Mouse (Mus musculus): Measurements from ENCODE around the gene Mxra7.

Mxra7 gene

DNA sequence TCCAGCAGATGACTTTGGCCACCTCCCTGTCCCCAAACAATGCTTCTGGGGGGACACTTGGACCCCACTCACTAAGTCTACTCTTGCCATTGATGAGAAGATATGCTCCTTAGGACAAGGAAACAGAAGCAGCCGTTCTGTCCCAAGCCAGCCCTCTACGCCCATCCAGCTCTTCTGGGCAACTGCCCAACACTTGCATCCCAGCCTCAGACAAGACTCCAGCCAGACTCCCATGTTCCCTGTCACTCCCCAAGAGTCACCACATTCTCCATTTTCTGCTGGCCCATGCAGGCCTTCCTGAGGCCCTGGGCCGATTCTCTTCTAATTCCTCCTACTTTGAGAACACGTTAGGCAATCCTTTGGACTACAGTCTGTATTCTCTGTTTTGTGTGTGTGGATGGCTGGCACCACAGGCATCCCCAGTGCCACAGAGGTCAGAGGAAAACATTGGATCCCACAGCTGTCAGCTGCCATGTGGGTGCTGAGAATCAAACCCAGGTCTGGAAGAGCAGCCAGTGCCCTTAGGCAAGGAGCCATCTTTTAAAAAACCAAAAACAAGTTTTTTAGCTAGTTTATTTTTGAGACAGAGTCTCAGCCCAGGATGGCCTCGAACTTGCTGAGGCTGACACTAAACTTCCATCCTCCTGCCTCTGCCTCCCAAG is 7.8 kb downstream of the Mxra7 start:
- DNase-seq (ENCODE audit: low spot score in 2 of 2), result no peak

DNA sequence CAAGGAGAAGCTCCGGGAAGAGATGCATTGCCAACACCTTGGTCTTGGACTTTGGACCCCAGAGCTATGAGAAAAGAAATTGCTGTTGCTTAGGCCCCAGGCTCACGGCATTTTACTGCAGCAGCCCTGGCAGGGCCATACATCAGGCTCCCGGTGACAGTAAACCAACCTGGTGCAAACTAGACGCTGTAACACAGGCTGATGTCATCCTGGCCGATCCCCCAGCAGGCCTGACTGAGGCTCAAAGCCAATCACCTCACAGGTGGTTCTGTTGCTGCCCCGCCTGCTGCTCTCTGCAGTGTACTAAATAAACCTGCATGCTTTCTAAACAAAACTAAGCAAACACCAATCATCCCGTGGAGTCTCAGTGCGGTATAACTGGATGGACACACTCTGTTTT is 9.1 kb downstream of the Mxra7 start:
- DNase-seq (ENCODE audit: low spot score in 2 of 2), result no peak

DNA sequence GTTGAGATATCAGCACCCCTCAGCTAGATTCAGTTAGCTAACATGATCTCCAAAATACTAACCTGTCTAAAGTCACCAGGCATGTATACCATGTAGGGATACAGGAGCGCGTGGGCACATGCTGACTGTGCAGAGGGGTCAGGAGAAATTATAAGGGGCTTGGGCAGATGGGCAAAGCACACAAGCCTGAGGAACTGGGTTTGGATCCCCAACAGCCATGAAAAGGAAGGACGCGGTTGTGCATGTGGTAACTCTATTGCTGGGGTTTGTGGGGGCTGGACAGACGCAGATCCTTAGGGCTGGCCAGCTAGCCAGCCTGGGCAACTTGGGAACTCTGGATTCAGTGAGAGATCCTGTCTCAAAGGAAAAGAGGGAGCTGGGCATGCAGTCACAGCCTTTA is 10.3 kb downstream of the Mxra7 start:
- DNase-seq (ENCODE audit: low spot score in 2 of 2), result no peak

DNA sequence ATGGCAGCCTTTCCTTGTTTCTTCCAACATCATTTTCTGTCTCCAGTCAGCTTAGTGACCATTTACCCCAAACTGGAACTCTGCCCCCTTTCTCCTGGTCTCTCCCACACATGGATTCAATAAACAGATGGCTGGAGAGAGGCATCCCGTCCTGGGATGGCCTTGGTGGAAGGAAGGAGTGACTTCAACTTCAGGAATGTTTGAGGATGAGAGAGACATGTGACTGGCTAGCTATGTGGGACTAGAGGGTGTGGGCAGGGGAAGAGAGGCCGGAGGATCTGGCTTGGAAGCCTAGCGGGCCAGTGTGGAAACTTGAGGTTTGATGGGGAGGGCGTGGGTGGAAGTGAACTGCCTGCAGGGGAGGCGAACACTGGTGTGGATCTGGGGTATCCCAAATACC is 11.1 kb downstream of the Mxra7 start:
- no peak for DNase-seq (ENCODE audit: low spot score in 2 of 2)

DNA sequence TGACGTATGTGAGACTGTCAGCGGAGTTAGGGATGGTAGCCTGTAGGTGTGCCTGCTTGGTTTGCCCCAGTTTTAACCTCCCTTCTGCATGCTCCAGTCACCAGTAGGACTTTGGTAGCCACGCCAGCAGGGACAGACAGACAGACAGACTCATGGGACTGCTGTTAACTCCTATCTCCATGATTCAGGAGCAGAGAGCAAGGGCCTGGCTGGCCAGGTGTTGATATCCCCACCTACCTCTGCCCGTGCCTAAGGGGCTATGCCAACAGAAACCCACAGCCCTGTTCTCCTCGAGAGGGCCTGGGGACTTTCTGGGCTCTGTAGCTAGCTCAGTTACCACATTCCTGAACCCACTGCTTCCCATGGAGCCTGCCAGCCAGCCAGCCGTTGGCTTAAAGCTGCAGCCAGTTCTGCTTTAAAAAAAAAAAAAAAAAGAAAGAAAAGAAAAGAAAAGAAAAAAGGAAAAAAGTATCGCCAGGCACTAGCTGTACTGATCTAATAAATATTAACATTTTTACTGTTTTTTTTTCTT is 12.9 kb downstream of the Mxra7 start:
- no peak for DNase-seq (ENCODE audit: low spot score in 2 of 2)

DNA sequence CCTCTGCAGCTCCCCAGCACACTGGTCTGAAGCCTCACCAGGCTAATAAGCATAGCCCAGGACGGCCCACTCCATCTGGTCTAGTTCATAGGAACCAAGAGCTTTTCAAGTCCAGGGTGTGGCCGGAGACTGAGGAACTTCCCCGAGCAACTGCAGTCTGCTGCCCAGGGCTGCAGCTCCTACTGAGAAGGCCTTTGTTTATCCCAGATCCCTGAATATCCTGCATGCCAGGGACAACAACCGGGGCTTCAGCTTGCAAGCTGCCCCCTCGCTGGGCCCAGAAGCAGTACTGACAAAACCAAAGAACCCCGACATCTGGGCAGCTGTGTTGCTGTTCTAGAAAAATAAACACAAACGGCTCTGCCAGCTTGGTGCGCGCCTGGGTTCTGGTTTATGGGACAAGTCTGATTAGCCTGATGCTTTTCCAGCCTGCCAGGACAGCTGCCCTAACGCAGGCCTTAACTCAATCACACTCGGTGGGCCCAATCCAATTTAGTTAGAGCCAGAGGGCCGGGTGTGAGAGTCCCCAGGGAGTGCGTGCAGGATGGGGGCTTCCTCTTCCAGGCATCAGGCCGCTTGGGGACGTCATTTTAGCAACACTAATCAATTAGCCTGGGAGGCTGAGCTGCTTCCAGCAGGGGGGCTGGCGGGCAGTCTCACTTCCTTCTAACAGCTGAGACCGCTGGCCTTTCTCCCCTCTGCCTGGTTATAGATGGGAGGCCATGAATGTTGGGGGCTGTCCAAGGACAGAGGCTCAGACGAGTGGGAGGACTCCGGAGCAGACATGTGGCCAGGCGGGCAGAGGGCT is 13.6 kb downstream of the Mxra7 start:
- peak; percentile 38 to 80 for DNase-seq (ENCODE audit: low spot score in 2 of 2)

DNA sequence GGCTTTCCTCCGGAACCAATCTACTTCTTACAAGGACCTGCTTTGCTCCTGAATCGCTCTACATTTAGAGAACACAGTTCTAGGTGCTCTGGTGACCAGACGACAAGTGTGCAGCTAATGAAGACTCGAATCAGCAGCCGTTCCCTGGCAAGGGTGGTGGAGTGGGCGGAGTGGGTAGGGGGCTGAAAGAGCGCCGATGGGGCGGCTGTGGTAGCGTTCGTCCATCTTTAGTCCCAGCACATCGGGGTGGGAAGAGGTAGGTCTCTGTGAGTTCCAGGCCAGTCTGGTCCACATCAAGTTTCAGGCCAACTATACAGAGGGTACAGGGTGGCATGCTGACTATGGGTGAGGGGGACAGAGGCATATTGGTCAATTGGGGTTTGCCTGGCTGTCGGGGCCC is 14.2 kb downstream of the Mxra7 start:
- no peak for DNase-seq (ENCODE audit: low spot score in 2 of 2)

DNA sequence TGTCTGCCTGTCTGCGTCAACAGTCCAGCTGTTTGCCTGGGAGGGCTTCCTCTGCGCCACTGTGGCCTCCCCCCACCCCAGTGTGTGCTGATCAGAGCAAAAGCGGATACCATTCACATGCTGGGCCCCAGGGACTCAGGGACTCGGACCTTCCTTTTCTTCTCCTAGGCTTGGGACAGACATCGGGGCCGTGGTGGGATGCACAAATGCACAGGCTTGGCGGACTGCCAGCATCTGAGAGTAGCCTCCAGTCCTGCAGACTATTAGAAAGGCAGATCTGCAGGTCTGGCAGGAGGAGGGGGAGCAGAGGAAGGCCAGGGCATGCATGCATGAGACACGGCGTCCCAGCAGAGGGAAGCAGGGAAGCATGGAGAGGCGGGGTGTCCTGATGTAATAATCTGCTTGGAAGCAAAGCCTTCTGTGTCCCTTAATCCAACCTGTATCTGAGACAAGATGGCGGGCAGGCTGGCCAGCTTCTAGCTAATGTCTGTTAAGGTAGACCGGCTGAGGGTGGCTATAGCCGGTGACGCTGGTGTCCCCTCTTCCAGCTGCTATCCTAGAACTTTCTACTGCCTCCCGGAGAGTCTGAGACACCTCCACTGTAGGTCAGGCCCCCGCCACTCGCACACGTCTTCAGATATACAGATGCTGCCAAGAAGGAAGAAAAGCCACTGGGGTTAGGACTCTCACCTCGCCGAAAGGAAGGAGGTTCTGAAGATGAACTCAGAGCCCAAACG is 14.9 kb downstream of the Mxra7 start:
- peak in 1 of 2 experiments; percentile 72 for DNase-seq (ENCODE audit: low spot score in 2 of 2)

DNA sequence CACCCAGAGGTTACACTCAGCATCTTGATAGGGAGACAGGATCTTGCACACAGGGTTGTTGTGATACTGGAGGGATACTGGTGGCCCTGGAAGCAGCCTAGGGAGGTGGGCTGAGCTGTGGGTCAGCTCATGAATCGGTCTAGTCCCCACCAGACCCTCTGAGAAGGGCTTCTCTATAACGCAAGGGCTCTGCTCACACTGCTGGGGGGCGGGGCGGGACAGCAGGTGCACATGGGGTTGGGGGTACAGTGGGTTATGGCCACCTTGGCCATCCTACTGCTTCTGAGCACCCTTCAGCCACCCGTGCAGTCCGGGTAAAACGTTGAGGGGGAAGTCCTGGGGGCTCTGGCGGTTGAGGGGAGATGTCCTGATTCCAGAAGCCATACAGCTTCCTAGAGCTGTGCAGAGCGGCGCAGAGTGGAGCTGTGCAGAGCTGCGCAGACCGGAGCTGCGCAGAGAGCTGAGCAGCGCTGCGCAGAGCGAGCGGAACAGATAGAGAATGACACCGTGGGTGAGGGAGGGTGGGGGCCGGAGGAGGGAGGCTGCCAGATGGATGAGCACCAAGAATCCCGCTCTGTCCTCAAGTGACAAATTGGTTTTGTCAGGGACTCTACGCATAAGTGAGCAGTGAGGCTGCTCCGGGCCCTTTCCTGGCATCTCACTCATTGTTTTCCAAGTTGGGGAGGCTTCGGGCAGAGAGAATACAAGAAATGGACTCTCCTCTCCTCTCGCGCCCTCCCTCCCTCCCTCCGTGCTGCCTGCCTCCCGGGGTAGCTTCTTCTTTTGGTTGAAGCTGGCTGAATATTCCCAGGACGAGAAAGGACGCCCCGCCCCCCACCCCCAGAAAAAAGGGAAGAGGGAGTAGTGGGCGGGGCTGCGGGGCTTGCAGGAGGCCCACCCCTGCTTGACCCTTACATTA is 16.6 kb downstream of the Mxra7 start:
- DNase-seq (ENCODE audit: low spot score in 2 of 2), result peak; percentile 49 to 85

DNA sequence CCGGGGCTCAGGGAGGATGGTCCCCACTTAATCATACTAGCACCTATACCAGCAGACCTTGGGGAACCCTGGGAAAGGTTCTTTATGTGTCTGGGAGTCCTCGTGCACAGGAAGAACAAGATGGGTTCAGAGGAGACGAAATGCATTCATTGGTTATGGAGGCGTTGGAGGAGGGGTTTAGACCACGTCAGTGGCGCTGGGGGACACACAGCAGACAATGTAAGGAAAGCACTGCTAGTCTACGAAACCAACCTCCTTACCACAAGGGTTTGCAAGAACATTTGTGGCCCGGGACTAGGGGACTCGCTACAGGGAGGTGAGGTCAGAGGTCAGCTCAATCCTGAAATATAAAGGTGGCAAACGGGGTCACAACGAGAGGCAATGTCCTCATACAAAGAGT is 17.3 kb downstream of the Mxra7 start:
- DNase-seq (ENCODE audit: low spot score in 2 of 2), result peak in 1 of 2 experiments; percentile 17

DNA sequence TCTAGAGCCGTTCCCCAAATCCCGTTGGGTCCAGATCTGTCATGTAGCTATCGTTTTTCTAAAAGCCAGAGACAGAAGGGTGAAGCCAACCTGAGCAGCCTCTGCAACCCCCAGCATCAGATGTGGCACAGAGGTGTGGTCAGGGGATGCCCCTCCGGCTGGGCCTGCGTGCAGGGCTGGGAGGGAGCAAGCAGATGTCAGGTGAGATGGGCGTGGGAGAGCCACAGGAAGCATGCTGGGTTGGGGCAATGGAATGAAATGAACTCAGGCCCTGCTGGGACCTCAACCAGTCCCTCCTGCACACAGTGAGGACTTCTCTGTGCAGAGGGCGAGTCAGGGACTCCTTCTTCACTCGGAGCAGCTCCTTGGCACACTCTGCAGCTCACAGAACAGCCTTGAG is 18.3 kb downstream of the Mxra7 start:
- DNase-seq (ENCODE audit: low spot score in 2 of 2), result no peak

DNA sequence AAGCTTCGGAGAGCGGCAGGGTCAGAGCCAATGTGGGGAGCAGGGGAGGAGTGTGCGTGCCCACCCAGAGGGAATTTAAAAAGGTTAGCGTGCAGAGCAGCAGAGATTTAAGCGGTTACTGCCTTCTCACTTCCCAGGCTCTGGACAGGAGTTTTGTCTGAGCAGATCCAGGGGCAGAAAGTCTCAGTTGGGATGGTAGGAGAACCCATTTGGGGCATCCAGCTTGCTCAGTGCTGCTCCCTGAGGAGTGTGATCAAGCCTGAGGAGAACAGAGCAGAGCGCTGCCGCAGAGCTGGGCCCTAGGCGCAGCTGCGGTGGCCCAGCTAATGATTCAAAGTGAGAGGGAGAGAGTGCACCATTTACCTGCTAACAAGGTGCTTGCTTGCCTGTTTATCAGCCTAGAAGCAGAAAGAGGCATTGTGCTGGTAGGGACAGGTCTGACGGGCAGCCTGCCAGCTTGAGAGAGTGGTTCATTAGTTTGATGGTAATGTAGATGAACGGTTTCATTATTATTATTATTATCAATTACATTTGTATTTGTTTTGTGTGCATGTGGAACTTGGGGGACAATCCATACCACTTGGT is 18.9 kb downstream of the Mxra7 start:
- DNase-seq (ENCODE audit: low spot score in 2 of 2), result no peak

DNA sequence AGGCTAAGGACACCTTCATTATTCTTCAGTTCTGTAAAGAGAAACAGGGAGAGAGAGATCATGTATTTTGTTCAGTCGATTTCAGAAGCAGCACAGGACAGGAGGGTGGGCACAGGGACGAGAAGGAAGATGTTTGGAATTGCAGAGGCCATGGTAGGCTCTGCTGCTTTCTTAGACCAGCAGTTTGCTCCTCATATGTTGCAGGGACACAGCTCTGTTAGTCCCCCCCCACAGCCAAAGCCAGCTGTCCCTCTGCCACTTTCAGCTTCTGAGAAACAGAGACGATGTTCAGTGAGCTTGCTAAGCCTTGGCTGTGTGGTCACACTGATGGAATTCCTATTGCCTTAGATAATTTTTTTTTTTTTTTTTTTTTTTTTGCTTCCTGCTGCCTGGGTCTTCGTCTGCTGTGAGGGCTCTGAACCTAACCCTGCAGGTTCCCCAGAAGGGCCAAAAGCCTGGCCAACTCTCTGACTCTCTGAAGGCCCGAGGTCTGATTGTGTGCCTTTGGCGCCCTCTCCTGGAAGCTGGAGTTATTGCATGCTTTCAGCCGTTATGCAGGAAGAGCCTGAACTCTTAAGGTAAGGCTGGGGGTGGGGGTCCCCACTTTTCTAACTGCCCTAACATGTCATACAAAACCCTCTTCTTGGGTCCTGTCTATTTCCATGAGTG is 19.8 kb downstream of the Mxra7 start:
- peak; percentile 84 to 91 for DNase-seq (ENCODE audit: low spot score in 2 of 2)

DNA sequence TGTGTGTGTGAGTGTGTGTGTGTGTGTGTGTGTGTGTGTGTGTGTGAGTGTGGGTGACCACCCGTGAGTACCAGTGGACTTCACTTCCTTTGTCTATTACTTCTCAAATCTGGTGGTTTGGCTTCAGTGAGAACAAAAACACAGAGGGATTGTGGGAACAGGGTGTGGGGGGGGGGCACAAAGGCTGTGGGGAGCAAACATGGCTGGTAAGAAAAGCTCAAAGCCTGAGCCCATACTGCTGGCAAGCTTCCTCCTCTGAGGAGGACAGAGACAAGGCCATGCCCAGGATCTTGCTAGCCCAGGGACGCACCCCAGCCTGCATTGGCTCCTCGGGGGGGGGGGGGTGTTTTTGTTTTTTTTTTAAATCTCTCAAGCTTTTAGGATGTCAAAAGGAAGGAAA is 20.3 kb downstream of the Mxra7 start:
- no peak for DNase-seq (ENCODE audit: low spot score in 2 of 2)

DNA sequence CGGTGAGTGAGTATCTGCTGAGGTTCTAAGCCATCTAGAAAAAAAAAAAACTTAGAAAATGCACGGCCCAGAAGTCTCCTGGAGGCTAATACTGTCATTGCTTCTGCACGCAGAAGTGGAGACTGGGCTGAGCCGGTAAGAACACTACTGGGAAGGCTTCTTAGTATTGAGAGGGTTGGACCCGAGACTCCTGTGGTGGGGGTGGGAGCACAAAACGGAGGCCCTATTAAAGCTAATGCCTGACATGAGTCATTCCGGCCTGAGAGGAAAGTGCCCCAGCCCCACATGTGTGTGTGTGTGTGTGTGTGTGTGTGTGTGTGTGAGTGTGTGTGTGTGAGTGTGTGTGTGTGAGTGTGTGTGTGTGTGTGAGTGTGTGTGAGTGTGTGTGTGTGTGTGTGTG is 20.7 kb downstream of the Mxra7 start:
- no peak for DNase-seq (ENCODE audit: low spot score in 2 of 2)

DNA sequence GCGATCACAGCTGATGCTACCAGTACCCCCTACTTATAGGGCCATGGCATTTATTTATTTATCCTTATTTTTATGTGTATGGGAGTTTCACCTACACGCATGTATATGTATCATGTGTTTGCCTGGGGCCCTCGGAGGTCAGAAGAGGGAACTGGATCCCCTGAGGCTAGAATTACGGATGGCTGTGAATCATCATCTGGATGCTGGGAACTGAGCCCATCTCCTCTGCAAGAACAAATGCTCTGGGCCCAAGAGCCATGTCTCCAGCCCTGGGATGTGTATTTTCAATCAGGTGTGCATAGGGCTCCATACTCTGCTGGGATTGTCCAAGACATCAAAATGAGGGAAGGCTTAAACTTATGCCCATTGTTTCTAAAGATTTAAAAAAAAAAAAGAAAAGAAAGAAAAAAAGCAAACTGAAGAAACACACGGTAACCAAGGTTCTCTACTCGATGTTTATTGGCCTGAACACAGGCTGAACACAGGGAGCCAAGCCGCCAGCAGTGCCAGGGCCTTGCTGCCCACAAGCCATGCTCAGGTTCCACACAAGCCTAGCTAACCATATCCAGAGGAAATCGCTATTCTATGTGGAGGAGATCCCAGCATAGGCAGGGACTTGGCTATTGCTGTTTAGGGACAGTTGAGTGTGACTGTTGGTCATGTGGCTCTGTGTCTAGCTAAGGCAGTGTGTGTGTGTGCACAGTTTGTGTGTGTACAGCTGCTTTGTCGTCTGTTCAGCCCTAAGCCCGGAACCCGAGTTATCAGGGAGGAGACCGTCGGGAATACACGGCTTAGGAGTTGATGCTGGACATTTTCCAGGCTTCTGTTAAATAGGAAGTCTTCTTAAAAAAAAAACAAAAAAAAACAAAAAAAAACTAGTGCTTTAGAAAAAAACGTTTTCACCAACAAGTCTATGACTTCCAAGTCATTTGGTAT is 21.4 kb downstream of the Mxra7 start:
- no peak for DNase-seq (ENCODE audit: low spot score in 2 of 2)

DNA sequence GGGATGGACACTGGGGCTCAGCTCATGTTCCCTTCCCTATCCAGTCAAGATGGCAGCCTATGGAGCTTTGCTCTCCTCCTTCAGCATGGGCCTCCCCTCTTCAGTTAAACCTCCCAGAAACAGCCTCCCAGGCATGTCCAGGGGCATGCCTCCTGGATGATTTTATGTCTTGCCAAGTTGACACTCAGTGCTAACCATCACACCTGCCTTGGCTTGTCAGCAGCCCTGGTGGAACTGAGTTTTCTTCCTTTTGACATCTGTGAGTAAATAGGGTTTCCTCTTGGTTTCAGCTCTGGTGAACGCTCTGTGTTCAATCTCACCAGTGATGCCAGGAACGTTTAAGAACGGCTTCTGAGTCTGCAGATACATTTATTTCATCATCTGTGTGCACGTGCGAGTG is 25.1 kb downstream of the Mxra7 start:
- no peak for DNase-seq (ENCODE audit: low spot score in 2 of 2)

DNA sequence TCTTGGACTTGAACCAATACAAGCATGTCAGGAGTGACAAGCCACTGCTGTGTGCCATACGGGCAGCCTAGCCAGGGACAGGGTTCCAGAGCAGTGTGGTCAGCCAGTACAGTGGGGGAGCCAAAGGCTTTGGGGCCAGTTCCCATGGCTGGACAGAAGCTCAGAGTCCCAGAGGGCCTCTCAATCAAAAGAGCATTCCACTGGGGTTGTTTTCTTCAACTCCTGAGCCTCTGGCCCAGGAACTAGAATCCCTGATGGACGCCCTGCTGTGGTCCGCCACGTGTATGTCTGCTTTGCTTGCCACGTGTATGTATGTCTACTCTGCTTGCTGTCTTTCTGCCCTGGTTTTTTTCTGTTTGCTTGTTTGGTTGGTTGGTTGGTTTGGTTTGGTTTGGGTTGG is 26.7 kb downstream of the Mxra7 start:
- DNase-seq (ENCODE audit: low spot score in 2 of 2), result no peak

DNA sequence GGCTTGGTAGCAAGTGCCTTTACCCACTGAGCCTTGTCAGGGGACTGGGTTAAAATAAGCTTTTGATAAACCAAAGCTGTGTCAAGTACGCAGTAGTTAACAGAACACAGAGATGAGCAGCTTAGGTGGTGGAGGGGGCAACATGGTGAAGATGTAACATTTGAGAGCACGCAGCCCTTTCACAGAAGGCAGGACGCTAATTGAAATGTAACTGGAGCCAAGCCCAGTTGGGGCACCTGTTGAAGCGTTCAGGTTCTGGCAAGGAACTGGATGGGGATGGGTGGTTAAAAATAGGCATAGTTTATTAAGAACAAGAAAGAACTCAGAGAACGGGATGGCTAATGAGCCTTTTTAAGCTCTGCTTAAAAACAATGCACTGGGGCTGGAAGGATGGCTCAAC is 28.5 kb downstream of the Mxra7 start:
- peak in 1 of 2 experiments; percentile 42 for DNase-seq (ENCODE audit: low spot score in 2 of 2)
